Comparison of ENCODE assay signal across 9 mouse cellular contexts in genomic region chr5:92728252-92728828, GRCm38 (mm10). TPM values are rescaled to one million over a fixed set of nuclear protein-coding genes. Genes with fewer than 3 reads are reported as not detected.
DNase-seq lines count a peak whose midpoint lies in the region; ATAC-seq and TF ChIP-seq lines count a peak whose summit lies in the region.
"Had no signal": no experiment of that assay in that cellular context is flagged by ENCODE, and none has a peak within 500 bp of the region (broad histone marks: within the 10 kb centered on the region; RNA-seq: fewer than 3 reads in every experiment).

No protein-coding gene starts in this region.

- TF ChIP-seq EP300 in liver, embryonic 14.5 days (IDR thresholded peaks at IDR 0.05; ENCODE audit: low read depth): no peak

- H3K9me3 ChIP-seq in liver, embryonic 14.5 days (ENCODE audit: control insufficient read depth, low read length): no peaks in the 10 kb centered on the region
- no peaks in the 10 kb centered on the region for H3K9me3 ChIP-seq in limb, embryonic 14.5 days (ENCODE audit: control insufficient read depth, low read length)
- H3K9me3 ChIP-seq: limb, embryonic 15.5 days had no signal

- no peak overlapping the region for H3K27ac ChIP-seq in liver, embryonic 14.5 days
- no peak overlapping the region for H3K27ac ChIP-seq in limb, embryonic 14.5 days (replicated peaks; ENCODE audit: low read depth, low read length)
- H3K27ac ChIP-seq: limb, embryonic 15.5 days had no signal

- no peaks in the 10 kb centered on the region for H3K36me3 ChIP-seq in liver, embryonic 14.5 days (replicated peaks; ENCODE audit: control insufficient read depth, insufficient read depth, low read depth)
- no peaks in the 10 kb centered on the region for H3K36me3 ChIP-seq in limb, embryonic 14.5 days (ENCODE audit: control insufficient read depth, insufficient read depth, low read length)
- H3K36me3 ChIP-seq: limb, embryonic 15.5 days had no signal

- H3K27me3 ChIP-seq in liver, embryonic 14.5 days (ENCODE audit: control insufficient read depth, insufficient read depth, low read length): no peaks in the 10 kb centered on the region
- no peaks in the 10 kb centered on the region for H3K27me3 ChIP-seq in limb, embryonic 14.5 days (ENCODE audit: control insufficient read depth, insufficient read depth, low read length)
- H3K27me3 ChIP-seq: limb, embryonic 15.5 days had no signal

- H3K4me3 ChIP-seq in liver, embryonic 14.5 days (ENCODE audit: insufficient read depth in 1 of 2, low read depth in 2 of 2, low read length in 2 of 2): no peak overlapping the region
- H3K4me3 ChIP-seq in limb, embryonic 14.5 days (replicated peaks; ENCODE audit: low read length): no peak overlapping the region
- H3K4me3 ChIP-seq: limb, embryonic 15.5 days had no signal

- WGBS in liver, embryonic 14.5 days (ENCODE audit: insufficient replicate concordance): 39% methylated on average over 5 of the region's 5 CpGs
- 42% methylated on average over 5 of the region's 5 CpGs for whole genome bisulfite sequencing in limb, embryonic 14.5 days

- H3K4me2 ChIP-seq in liver, embryonic 14.5 days (ENCODE audit: low read depth): no peak overlapping the region
- no peak overlapping the region for H3K4me2 ChIP-seq in limb, embryonic 14.5 days (replicated peaks; ENCODE audit: low read depth, low read length, severe bottlenecking)
- H3K4me2 ChIP-seq: limb, embryonic 15.5 days had no signal

- H3K4me1 ChIP-seq in liver, embryonic 14.5 days (replicated peaks; ENCODE audit: control insufficient read depth in 2 of 2, insufficient read depth in 2 of 2, low read length in 1 of 2): no peaks in the 10 kb centered on the region
- 0 out of 2 replicates have a peak, but pooled peaks cover 6% of the 10 kb centered on the region for H3K4me1 ChIP-seq in limb, embryonic 14.5 days (ENCODE audit: control insufficient read depth, insufficient read depth, low read length)
- H3K4me1 ChIP-seq: limb, embryonic 15.5 days had no signal

- no peak for DNase-seq in liver, embryonic 14.5 days (ENCODE audit: low read depth in 3 of 3, low spot score in 3 of 3)
- DNase-seq in liver: no peak
- DNase-seq in cerebellum, adult 8-10 months: peak; percentile 36
- DNase-seq in gastrocnemius, postnatal 10 days: peak; percentile 14
- peak; percentile 72 for DNase-seq in kidney, postnatal 10 days
- peak; percentile 68 for DNase-seq in limb, embryonic 14.5 days (ENCODE audit: low spot score)
- DNase-seq in right cerebral cortex, adult 18-20 months: peak; percentile 61

- peak; percentile 52; the same call in 1 of the 2 replicates for TF ChIP-seq CTCF in liver, embryonic 14.5 days (IDR thresholded peaks at IDR 0.05; ENCODE audit: low read depth)

- no peak overlapping the region for H3K9ac ChIP-seq in liver, embryonic 14.5 days (replicated peaks)
- H3K9ac ChIP-seq in limb, embryonic 14.5 days (ENCODE audit: low read depth, low read length, severe bottlenecking): no peak overlapping the region
- H3K9ac ChIP-seq: limb, embryonic 15.5 days had no signal

- ATAC-seq in liver, embryonic 14.5 days (ENCODE audit: insufficient read depth): no peak
- ATAC-seq in limb, embryonic 14.5 days (ENCODE audit: low FRiP score, low read depth): peak; percentile 76; the same call in 1 of the 2 replicates
- ATAC-seq in inflammation-experienced regulatory T-cells, adult 6 months: no peak

- no peak for TF ChIP-seq POLR2A in limb, embryonic 14.5 days (IDR thresholded peaks at IDR 0.05; ENCODE audit: borderline replicate concordance, extremely low read depth, insufficient read depth, insufficient read length)

RNA-seq across cellular contexts. Expression of gene Shroom3, which starts 45.1 kb away (rescaled TPM):
- 0.30 and 0.35 TPM in 2 replicates for polyA plus RNA-seq in liver, embryonic 14.5 days (2012; rRNA removed)
- polyA plus RNA-seq in liver, embryonic 14.5 days (2014; fragmentation: Nextera tagmentation; extraction: Ambion mirVana): 0.11 and 0.35 TPM in 2 replicates
- total RNA-seq in gastrocnemius, postnatal 10 days (2021): 1 to 10 TPM; 1.8 to 3.2 TPM
- 8.1 and 9.5 TPM in 2 replicates for polyA plus RNA-seq in limb, embryonic 14.5 days (2012; rRNA removed)
- polyA plus RNA-seq in limb, embryonic 14.5 days (2014; fragmentation: Nextera tagmentation; extraction: Ambion mirVana): 3.5 and 4.4 TPM in 2 replicates
- under 1 TPM in 1 of 3 experiments, not detected in 2; 0.05 TPM for polyA plus RNA-seq in inflammation-experienced regulatory T-cells, adult 6 months (2017; shearing (Covaris generic))

RNA-seq across cellular contexts. Expression of gene Ccdc158, which starts 53.3 kb away (rescaled TPM):
- 0.11 and 0.21 TPM in 2 replicates for polyA plus RNA-seq in liver, embryonic 14.5 days (2012; rRNA removed)
- polyA plus RNA-seq in liver, embryonic 14.5 days (2014; fragmentation: Nextera tagmentation; extraction: Ambion mirVana): 0.04 and 0.09 TPM in 2 replicates
- not detected for total RNA-seq in gastrocnemius, postnatal 10 days (2021)
- 1.8 and 2.0 TPM in 2 replicates for polyA plus RNA-seq in limb, embryonic 14.5 days (2012; rRNA removed)
- polyA plus RNA-seq in limb, embryonic 14.5 days (2014; fragmentation: Nextera tagmentation; extraction: Ambion mirVana): 1.5 and 1.6 TPM in 2 replicates
- polyA plus RNA-seq in inflammation-experienced regulatory T-cells, adult 6 months (2017; shearing (Covaris generic)): not detected

Comparison
In these comparisons a context has a peak if more than half of its experiments do, and no peak if none do; other contexts are left out.
1. DNase-seq: peak in cerebellum, adult 8-10 months (single experiment), gastrocnemius, postnatal 10 days (single experiment), kidney, postnatal 10 days (single experiment), limb, embryonic 14.5 days (single experiment) and right cerebral cortex, adult 18-20 months (single experiment); none in liver, embryonic 14.5 days (0 of 3) and liver (single experiment).